Mouse (Mus musculus) CD4-positive, CD25-positive, alpha-beta regulatory T cell, adult 2 months (primary cell): Measurements from ENCODE around the gene Mmgt2.
A peak's percentile ranks its signal among the peaks of the same experiment; 100 is the strongest.
"Not testable (repeated sequence)": the region's sequence is repeated elsewhere in the genome, so short reads cannot be mapped to it uniquely, and the experiment has no call there.

ENCODE experiments used
- DNase-seq: peaks from one replicate; pipeline ENCODE4 v3.0.0-alpha.2; 2012; ENCODE audit warnings: low read depth, low spot score

The Mmgt2 gene

GRCm38 (mm10) chr11:62645732-62646494 lies 2.6 kb upstream of the Mmgt2 start:
- no peak for DNase-seq

- no peak for DNase-seq
Observed at GRCm38 (mm10) chr11:62646495-62646843, 2.0 kb upstream of the Mmgt2 start.

GRCm38 (mm10) chr11:62646958-62647515 lies 1.4 kb upstream of the Mmgt2 start:
- no peak for DNase-seq

- DNase-seq, result peak; percentile 9
Observed at GRCm38 (mm10) chr11:62647661-62648590, 538 bp upstream of the Mmgt2 start, which contains the start of gene Lrrc75a. Gene Lrrc75a (minus strand): TSS chr11:62648523.

GRCm38 (mm10) chr11:62649803-62650202 lies 1.3 kb downstream of the Mmgt2 start:
- DNase-seq, result not testable (repeated sequence)

GRCm38 (mm10) chr11:62651563-62651962 lies 3.1 kb downstream of the Mmgt2 start:
- no peak for DNase-seq

GRCm38 (mm10) chr11:62652080-62652479 lies 3.6 kb downstream of the Mmgt2 start:
- DNase-seq, result no peak

- DNase-seq, result no peak
Observed at GRCm38 (mm10) chr11:62660885-62661284, 12.4 kb downstream of the Mmgt2 start.

- DNase-seq, result no peak
Observed at GRCm38 (mm10) chr11:62664250-62664649, 15.8 kb downstream of the Mmgt2 start.

- no peak for DNase-seq
Observed at GRCm38 (mm10) chr11:62668986-62669385, 20.5 kb downstream of the Mmgt2 start.

- no peak for DNase-seq
Observed at GRCm38 (mm10) chr11:62669471-62669870, 21.0 kb downstream of the Mmgt2 start.

GRCm38 (mm10) chr11:62670006-62670405 lies 21.5 kb downstream of the Mmgt2 start:
- DNase-seq, result no peak

- peak; percentile 81 for DNase-seq
Observed at GRCm38 (mm10) chr11:62675480-62676289, 27.2 kb downstream of the Mmgt2 start.

GRCm38 (mm10) chr11:62676290-62676596 lies 27.8 kb downstream of the Mmgt2 start:
- no peak for DNase-seq

- peak; percentile 60 for DNase-seq
Observed at GRCm38 (mm10) chr11:62678778-62679354, 30.4 kb downstream of the Mmgt2 start.

- DNase-seq, result no peak
Observed at GRCm38 (mm10) chr11:62679954-62680353, 31.5 kb downstream of the Mmgt2 start.

GRCm38 (mm10) chr11:62691592-62691991 lies 43.1 kb downstream of the Mmgt2 start:
- no peak for DNase-seq

- DNase-seq, result peak; percentile 88
Observed at GRCm38 (mm10) chr11:62693299-62694184, 45.1 kb downstream of the Mmgt2 start.

- no peak for DNase-seq
Observed at GRCm38 (mm10) chr11:62695126-62695525, 46.7 kb downstream of the Mmgt2 start.

- DNase-seq, result peak; percentile 49
Observed at GRCm38 (mm10) chr11:62699749-62700148, 51.3 kb downstream of the Mmgt2 start.
